Mouse (Mus musculus): ENCODE data around the gene Gsn.

DNA sequence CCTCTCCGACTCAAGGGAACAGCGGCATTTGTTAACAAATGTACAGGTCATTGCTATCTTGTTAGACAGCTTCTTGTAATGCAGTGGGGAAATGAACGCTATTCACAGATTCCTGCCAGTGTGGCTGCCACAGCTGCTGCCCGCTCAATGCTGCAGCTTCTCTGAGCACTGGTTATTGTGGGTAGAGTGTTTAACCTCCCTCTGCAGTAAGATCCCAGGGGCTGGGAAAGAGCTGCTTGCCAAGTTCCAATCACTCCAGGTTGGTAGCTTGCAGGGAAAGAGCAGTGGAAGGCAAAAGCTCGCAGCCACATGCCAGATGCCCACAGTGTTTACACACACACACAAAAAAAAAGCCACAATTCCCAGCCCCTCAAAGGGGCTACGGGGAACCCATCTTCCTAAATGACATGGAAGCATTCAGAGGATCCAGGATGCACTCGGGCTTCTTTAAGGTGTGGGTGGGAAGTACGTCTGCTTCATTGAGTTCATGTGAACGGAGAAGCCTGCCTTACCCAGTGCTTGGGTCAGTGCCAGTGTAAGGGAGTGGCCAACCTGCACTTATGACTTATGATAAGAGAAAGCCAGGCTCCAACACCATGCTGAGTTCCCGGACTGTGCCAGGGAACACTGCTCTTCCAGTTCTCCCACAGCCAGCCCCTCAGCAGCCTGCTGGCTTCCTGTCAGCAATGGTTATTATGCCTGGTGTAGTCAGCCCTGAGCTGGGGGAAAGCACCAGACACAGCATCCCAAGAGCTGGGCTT is 66.4 kb downstream of the Gsn start:
- TF ChIP-seq CTCF (IDR thresholded peaks at IDR 0.05; ENCODE audit: insufficient read depth, low read length) = no peak
- no peak for TF ChIP-seq POLR2A (IDR thresholded peaks at IDR 0.05; ENCODE audit: borderline replicate concordance, extremely low read depth, low read depth, low read length)
